Mouse (Mus musculus) right cerebral cortex, postnatal 36 days (tissue): Measurements from ENCODE around the gene Gins2.

Source experiments
- DNase-seq, 2 experiments: peaks; one replicate each; pipeline ENCODE4 v3.0.0; 2022; ENCODE audit warnings: low spot score in 2 of 2, mixed read lengths in 1 of 2

The Gins2 gene

GRCm38 (mm10) chr8:120548313-120548761 is 40.8 kb downstream of the Gins2 start:
- peak in 1 of 2 experiments; percentile 60 for DNase-seq

- DNase-seq, result no peak
Measured at GRCm38 (mm10) chr8:120547562-120547961, 41.5 kb downstream of the Gins2 start.

- no peak for DNase-seq
Measured at GRCm38 (mm10) chr8:120544155-120544554, 44.9 kb downstream of the Gins2 start.

GRCm38 (mm10) chr8:120543416-120544055 is 45.6 kb downstream of the Gins2 start:
- no peak for DNase-seq

- no peak for DNase-seq
Measured at GRCm38 (mm10) chr8:120542995-120543394, 46.1 kb downstream of the Gins2 start.

GRCm38 (mm10) chr8:120539775-120540625 is 49.1 kb downstream of the Gins2 start:
- DNase-seq, result no peak

GRCm38 (mm10) chr8:120539381-120539774 is 49.7 kb downstream of the Gins2 start:
- DNase-seq, result no peak

- DNase-seq, result peak; percentile 68 to 73
Measured at GRCm38 (mm10) chr8:120538397-120539240, 50.5 kb downstream of the Gins2 start.

GRCm38 (mm10) chr8:120537818-120538396 is 51.2 kb downstream of the Gins2 start:
- peak; percentile 64 to 68 for DNase-seq

GRCm38 (mm10) chr8:120537207-120537817 is 51.8 kb downstream of the Gins2 start:
- DNase-seq, result no peak

GRCm38 (mm10) chr8:120536306-120537206 is 52.5 kb downstream of the Gins2 start:
- peak in 1 of 2 experiments; percentile 55 for DNase-seq

- peak; percentile 62 to 63 for DNase-seq
Measured at GRCm38 (mm10) chr8:120535452-120536305, 53.4 kb downstream of the Gins2 start.

GRCm38 (mm10) chr8:120534504-120535368 is 54.4 kb downstream of the Gins2 start:
- DNase-seq, result peak; percentile 63 to 77

GRCm38 (mm10) chr8:120534080-120534479 is 55.0 kb downstream of the Gins2 start:
- DNase-seq, result no peak

GRCm38 (mm10) chr8:120533380-120533779 is 55.7 kb downstream of the Gins2 start:
- DNase-seq, result no peak

GRCm38 (mm10) chr8:120532517-120533215 is 56.4 kb downstream of the Gins2 start:
- no peak for DNase-seq

- DNase-seq, result no peak
Measured at GRCm38 (mm10) chr8:120531775-120532516, 57.2 kb downstream of the Gins2 start.
